Mouse (Mus musculus): ENCODE measurements around the gene Ift22. TPM values are rescaled to one million over a fixed set of nuclear protein-coding genes. Genes with fewer than 3 reads are reported as not detected.

Ift22 gene
- polyA plus RNA-seq, 2 experiments, result 2.5 to 9.9 TPM

DNA sequence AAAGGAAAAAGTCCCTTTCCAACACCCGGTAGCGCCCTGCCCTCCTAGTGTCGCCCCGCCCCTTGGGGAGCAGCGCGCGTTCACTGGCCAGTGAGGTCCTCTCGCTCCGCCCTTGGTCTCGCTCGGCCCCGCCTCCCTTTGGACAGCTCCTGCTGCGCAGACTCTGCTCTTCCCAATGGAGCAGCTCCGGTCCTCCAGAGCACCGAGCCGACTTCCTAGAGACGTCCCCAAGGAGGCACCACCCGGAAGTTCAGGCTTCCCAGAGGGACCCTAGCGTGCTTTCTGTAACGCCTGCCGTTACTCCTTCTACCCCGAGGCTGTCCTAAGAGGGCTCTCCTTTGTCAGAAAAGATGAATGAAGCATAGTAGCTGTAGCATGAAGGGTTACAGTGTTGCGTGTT, 45.1 kb downstream of the Ift22 start, which contains the start of gene Fis1:
Gene Fis1, plus strand, starts transcription at position 261 of the 400 bp plus-strand sequence.
- Histone ChIP-seq H3K27me3 (ENCODE audit: control insufficient read depth, insufficient read depth, low read length) (no peaks in the 10 kb centered on the region), H3K4me2 (ENCODE audit: low read depth) (peak within 1 kb of the TSS; percentile 93), H3K4me3 (ENCODE audit: insufficient read depth in 1 of 2, low read depth in 2 of 2, low read length in 2 of 2) (peak within 1 kb of the TSS; percentile 82 to 86), H3K27ac (peak within 1 kb of the TSS; percentile 22; the same call in 1 of the 2 replicates), H3K9me3 (ENCODE audit: control insufficient read depth, low read length) (no peaks in the 10 kb centered on the region), H3K36me3 (replicated peaks; ENCODE audit: control insufficient read depth, insufficient read depth, low read depth) (no peaks in the 10 kb centered on the region), H3K9ac (replicated peaks) (peak within 1 kb of the TSS; percentile 66), H3K4me1 (replicated peaks; ENCODE audit: control insufficient read depth in 2 of 2, insufficient read depth in 2 of 2, low read length in 1 of 2) (peaks cover 5 to 8% of the 10 kb centered on the region in 2 experiments; a peak in 2 of 4 replicates)
- WGBS (ENCODE audit: insufficient replicate concordance), result 0% methylated on average over 23 of the region's 23 CpGs
- ATAC-seq (ENCODE audit: insufficient read depth) (peak; percentile 97), DNase-seq (ENCODE audit: low read depth in 3 of 3, low spot score in 3 of 3) (peak; percentile 90 to 92 (median 92))
- no peak for TF ChIP-seq EP300 (IDR thresholded peaks at IDR 0.05; ENCODE audit: low read depth)
- no peak for TF ChIP-seq CTCF (IDR thresholded peaks at IDR 0.05; ENCODE audit: low read depth)

DNA sequence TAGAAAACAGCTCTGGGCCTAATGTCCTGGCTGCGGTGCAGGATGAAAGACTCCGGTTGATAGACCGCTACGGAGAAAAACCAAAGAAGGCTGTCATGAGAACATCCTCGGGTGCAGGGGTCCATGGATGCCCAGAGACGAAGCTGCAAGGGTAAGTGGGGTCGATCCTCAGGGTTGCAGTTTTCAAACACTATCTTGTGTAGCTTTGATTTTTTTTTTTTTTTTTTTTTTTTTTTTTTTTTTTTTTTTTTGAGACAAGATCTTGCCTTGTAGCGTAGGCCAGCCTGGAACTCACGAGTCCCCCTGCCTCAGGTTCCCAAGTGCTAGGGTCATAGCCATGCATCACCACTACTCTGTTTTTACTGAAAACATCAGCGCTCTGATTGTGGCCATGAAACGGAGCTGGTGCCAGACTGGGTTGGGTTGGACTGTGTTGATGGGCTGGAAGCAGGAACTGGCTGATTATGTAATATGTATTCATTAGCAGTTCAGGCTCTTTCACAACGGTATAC, 45.5 kb downstream of the Ift22 start:
- WGBS (ENCODE audit: insufficient replicate concordance), result 2% methylated on average over 12 of the region's 12 CpGs
- Histone ChIP-seq H3K4me1 (replicated peaks; ENCODE audit: control insufficient read depth in 2 of 2, insufficient read depth in 2 of 2, low read length in 1 of 2) (peaks cover 5 to 8% of the 10 kb centered on the region in 2 experiments; a peak in 2 of 4 replicates), H3K9me3 (ENCODE audit: control insufficient read depth, low read length) (no peaks in the 10 kb centered on the region), H3K27ac (peak overlapping the region; percentile 22; the same call in 1 of the 2 replicates), H3K4me2 (ENCODE audit: low read depth) (peak overlapping the region; percentile 93), H3K9ac (replicated peaks) (peak overlapping the region; percentile 66), H3K4me3 (ENCODE audit: insufficient read depth in 1 of 2, low read depth in 2 of 2, low read length in 2 of 2) (peak overlapping the region; percentile 82 to 86), H3K36me3 (replicated peaks; ENCODE audit: control insufficient read depth, insufficient read depth, low read depth) (no peaks in the 10 kb centered on the region), H3K27me3 (ENCODE audit: control insufficient read depth, insufficient read depth, low read length) (no peaks in the 10 kb centered on the region)
- DNase-seq (ENCODE audit: low read depth in 3 of 3, low spot score in 3 of 3) (no peak), ATAC-seq (ENCODE audit: insufficient read depth) (no peak; the same call in 1 of the 2 replicates)
- TF ChIP-seq EP300 (IDR thresholded peaks at IDR 0.05; ENCODE audit: low read depth) (no peak), CTCF (IDR thresholded peaks at IDR 0.05; ENCODE audit: low read depth) (no peak)

- Histone ChIP-seq H3K9me3 (ENCODE audit: control insufficient read depth, low read length) (no peaks in the 10 kb centered on the region), H3K27me3 (ENCODE audit: control insufficient read depth, insufficient read depth, low read length) (no peaks in the 10 kb centered on the region), H3K36me3 (replicated peaks; ENCODE audit: control insufficient read depth, insufficient read depth, low read depth) (no peaks in the 10 kb centered on the region), H3K4me3 (ENCODE audit: insufficient read depth in 1 of 2, low read depth in 2 of 2, low read length in 2 of 2) (no peak overlapping the region), H3K4me2 (ENCODE audit: low read depth) (no peak overlapping the region), H3K4me1 (replicated peaks; ENCODE audit: control insufficient read depth in 2 of 2, insufficient read depth in 2 of 2, low read length in 1 of 2) (peaks cover 5 to 6% of the 10 kb centered on the region in 2 experiments; a peak in 2 of 4 replicates), H3K27ac (no peak overlapping the region), H3K9ac (replicated peaks) (no peak overlapping the region)
- DNase-seq (ENCODE audit: low read depth in 3 of 3, low spot score in 3 of 3), result no peak
- TF ChIP-seq CTCF (IDR thresholded peaks at IDR 0.05; ENCODE audit: low read depth) (no peak), EP300 (IDR thresholded peaks at IDR 0.05; ENCODE audit: low read depth) (no peak)
- WGBS (ENCODE audit: insufficient replicate concordance), result 66% methylated on average over 4 of the region's 4 CpGs
- no peak for ATAC-seq (ENCODE audit: insufficient read depth)
These were observed 47.7 kb downstream of the Ift22 start for GRCm38 (mm10) chr5:136955622-136956021.

- Histone ChIP-seq H3K27me3 (ENCODE audit: control insufficient read depth, insufficient read depth, low read length) (no peaks in the 10 kb centered on the region), H3K36me3 (replicated peaks; ENCODE audit: control insufficient read depth, insufficient read depth, low read depth) (no peaks in the 10 kb centered on the region), H3K4me1 (replicated peaks; ENCODE audit: control insufficient read depth in 2 of 2, insufficient read depth in 2 of 2, low read length in 1 of 2) (peaks cover 10% of the 10 kb centered on the region in 2 experiments; a peak in 3 of 4 replicates), H3K9me3 (ENCODE audit: control insufficient read depth, low read length) (no peaks in the 10 kb centered on the region), H3K4me3 (ENCODE audit: insufficient read depth in 1 of 2, low read depth in 2 of 2, low read length in 2 of 2) (no peak overlapping the region), H3K27ac (no peak overlapping the region), H3K4me2 (ENCODE audit: low read depth) (no peak overlapping the region), H3K9ac (replicated peaks) (no peak overlapping the region)
- WGBS (ENCODE audit: insufficient replicate concordance), result 65% methylated on average over 1 of the region's 1 CpGs
- no peak for ATAC-seq (ENCODE audit: insufficient read depth)
- no peak for DNase-seq (ENCODE audit: low read depth in 3 of 3, low spot score in 3 of 3)
- TF ChIP-seq EP300 (IDR thresholded peaks at IDR 0.05; ENCODE audit: low read depth) (no peak), CTCF (IDR thresholded peaks at IDR 0.05; ENCODE audit: low read depth) (no peak)
These were observed 49.3 kb downstream of the Ift22 start for GRCm38 (mm10) chr5:136957250-136957649.

DNA sequence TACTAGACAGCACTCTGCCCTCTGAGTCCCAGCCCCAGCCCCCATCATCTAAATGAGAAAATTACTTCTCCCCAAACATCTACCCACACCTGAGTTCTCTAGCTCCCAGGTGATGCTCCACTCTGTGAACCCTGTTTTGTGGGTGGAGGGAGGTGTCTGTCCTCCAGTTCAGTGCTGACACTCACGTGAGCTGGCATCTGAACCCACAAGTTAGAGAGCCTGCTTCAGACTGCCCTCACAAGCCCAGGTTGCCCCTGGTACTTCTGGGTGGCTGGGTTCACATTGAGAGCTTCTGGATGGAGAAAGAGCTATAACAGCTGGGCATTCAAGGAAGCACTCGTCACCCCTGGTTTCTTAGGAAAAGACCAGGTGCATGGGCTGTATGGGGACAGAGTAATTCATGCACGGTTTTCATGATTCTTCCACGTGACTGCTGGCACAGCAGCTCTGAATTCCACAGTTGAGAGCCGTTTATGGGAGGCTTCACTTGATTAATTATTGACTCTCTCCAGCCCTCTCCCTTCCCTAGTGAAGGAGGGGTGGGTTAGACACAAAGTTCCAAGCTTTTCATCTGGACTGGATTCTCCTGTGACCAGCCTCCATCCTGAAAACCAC, 51.1 kb downstream of the Ift22 start:
- no peak for TF ChIP-seq CTCF (IDR thresholded peaks at IDR 0.05; ENCODE audit: low read depth)
- no peak for TF ChIP-seq EP300 (IDR thresholded peaks at IDR 0.05; ENCODE audit: low read depth)
- no peak overlapping the region for H3K9ac ChIP-seq (replicated peaks)
- H3K4me1 ChIP-seq (replicated peaks; ENCODE audit: control insufficient read depth in 2 of 2, insufficient read depth in 2 of 2, low read length in 1 of 2), result peaks cover 18% of the 10 kb centered on the region in 2 experiments
- no peak overlapping the region for H3K4me3 ChIP-seq (ENCODE audit: insufficient read depth in 1 of 2, low read depth in 2 of 2, low read length in 2 of 2)
- H3K4me2 ChIP-seq (ENCODE audit: low read depth), result no peak overlapping the region
- ATAC-seq (ENCODE audit: insufficient read depth) (no peak), DNase-seq (ENCODE audit: low read depth in 3 of 3, low spot score in 3 of 3) (no peak)
- 65% methylated on average over 5 of the region's 5 CpGs for WGBS (ENCODE audit: insufficient replicate concordance)
- peaks cover 10% of the 10 kb centered on the region for H3K36me3 ChIP-seq (replicated peaks; ENCODE audit: control insufficient read depth, insufficient read depth, low read depth)
- no peak overlapping the region for H3K27ac ChIP-seq
- H3K27me3 ChIP-seq (ENCODE audit: control insufficient read depth, insufficient read depth, low read length), result no peaks in the 10 kb centered on the region
- H3K9me3 ChIP-seq (ENCODE audit: control insufficient read depth, low read length), result no peaks in the 10 kb centered on the region

Measured in liver, embryonic 14.5 days (tissue).